Mouse (Mus musculus): ENCODE results near the gene Olfr893. TPM values are rescaled to one million over a fixed set of nuclear protein-coding genes. Genes with fewer than 3 reads are reported as not detected.
"Not testable (repeated sequence)": the region's sequence is repeated elsewhere in the genome, so short reads cannot be mapped to it uniquely, and the experiment has no call there.

Olfr893 gene
- total RNA-seq (2021) = not detected

DNA sequence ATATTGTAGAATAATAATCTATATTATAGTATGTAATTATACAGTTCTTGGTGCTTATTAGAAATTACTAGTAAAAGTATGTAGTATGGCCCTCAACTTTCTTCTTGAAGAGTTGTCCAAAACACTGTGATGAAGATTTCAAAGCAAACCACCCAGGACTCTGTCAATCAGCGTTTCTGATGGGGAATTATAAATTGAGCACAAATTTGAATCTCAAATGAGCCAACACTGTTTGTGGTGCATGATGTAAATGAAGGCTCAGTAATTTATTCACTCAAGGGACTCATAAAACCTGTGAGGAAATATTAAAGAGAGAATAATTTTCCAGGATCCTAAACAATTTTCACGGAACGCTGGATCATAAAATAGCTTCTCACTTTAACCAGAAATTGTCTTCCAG, at the start of gene Olfr893:
TSS of gene Olfr893 (plus strand) at position 301 of the 400 bp plus-strand sequence.
- intact Hi-C loops (cut with DNase I) = no loop called here
- DNase-seq = no peak

GRCm38 (mm10) chr9:38168341-38168740, 39.8 kb upstream of the Olfr893 start:
- intact Hi-C loops (cut with DNase I) = loop anchor here (5.0 kb wide), 1 partner anchor 114 kb away; no protein-coding TSS in a partner anchor
- DNase-seq = not testable (repeated sequence)

GRCm38 (mm10) chr9:38180721-38181120, 27.4 kb upstream of the Olfr893 start, which contains the start of gene Olfr891:
Olfr891 (minus strand) TSS chr9:38180821.
- DNase-seq = no peak
- intact Hi-C loops (cut with DNase I) = no loop called here

- DNase-seq = no peak
- intact Hi-C loops (cut with DNase I) = no loop called here
Observed at GRCm38 (mm10) chr9:38217755-38218154, 9.6 kb downstream of the Olfr893 start, which contains the start of gene Olfr894. Olfr894 (plus strand) TSS chr9:38218055.

DNA sequence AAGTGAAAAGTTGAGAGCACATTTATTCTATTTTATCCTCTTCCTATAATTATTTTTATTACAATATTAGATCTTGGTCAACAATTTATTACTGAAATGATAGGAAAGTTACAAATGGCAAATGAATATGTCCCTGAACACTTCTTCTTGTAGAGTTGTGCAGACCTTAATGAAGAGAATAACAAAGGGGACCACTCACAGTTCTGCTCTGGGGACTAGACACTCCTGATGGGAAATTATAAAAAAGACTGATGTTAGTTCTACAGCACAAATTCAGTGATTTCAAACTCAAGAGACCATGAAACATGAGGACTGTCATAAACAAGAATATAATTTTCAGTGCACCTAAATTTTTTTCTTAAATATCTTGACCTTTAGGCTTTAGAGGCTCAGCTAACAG, 44.3 kb downstream of the Olfr893 start, which contains the start of gene Olfr143:
TSS of gene Olfr143 (plus strand) at position 301 of the 400 bp plus-strand sequence.
- DNase-seq = no peak
- intact Hi-C loops (cut with DNase I) = no loop called here

Other genes starting within 250 kb of the Olfr893 start
- not detected for gene Olfr881, start 216.5 kb upstream of the Olfr893 start, total RNA-seq (2021)
- gene Olfr883, start 182.6 kb upstream of the Olfr893 start, total RNA-seq (2021) = not detected
- gene Olfr884, start 161.8 kb upstream of the Olfr893 start, total RNA-seq (2021) = not detected
- not detected for gene Olfr885, start 147.0 kb upstream of the Olfr893 start, total RNA-seq (2021)
- gene Olfr887, start 124.3 kb upstream of the Olfr893 start, total RNA-seq (2021) = not detected
- not detected for gene Olfr888, start 100.2 kb upstream of the Olfr893 start, total RNA-seq (2021)
- gene Olfr889, start 93.2 kb upstream of the Olfr893 start, total RNA-seq (2021) = not detected
- not detected for gene Olfr890, start 65.8 kb upstream of the Olfr893 start, total RNA-seq (2021)
- gene Olfr891, start 27.5 kb upstream of the Olfr893 start, total RNA-seq (2021) = not detected
- gene Olfr894, start 9.7 kb downstream of the Olfr893 start, total RNA-seq (2021) = not detected
- not detected for gene Olfr143, start 44.4 kb downstream of the Olfr893 start, total RNA-seq (2021)
- gene Olfr895, start 59.5 kb downstream of the Olfr893 start, total RNA-seq (2021) = not detected
- gene Olfr896-ps1, start 82.7 kb downstream of the Olfr893 start, total RNA-seq (2021) = not detected
- not detected for gene Olfr25, start 120.7 kb downstream of the Olfr893 start, total RNA-seq (2021)
- not detected for gene Olfr898, start 140.0 kb downstream of the Olfr893 start, total RNA-seq (2021)
- gene Olfr250, start 158.5 kb downstream of the Olfr893 start, total RNA-seq (2021) = not detected
- not detected for gene Olfr251, start 168.7 kb downstream of the Olfr893 start, total RNA-seq (2021)
- gene Olfr147, start 193.3 kb downstream of the Olfr893 start, total RNA-seq (2021) = not detected
- gene Olfr901, start 221.1 kb downstream of the Olfr893 start, total RNA-seq (2021) = not detected
- gene Olfr902, start 239.3 kb downstream of the Olfr893 start, total RNA-seq (2021) = not detected

All from heart, postnatal 10 days (tissue).